Mouse (Mus musculus): Measurements from ENCODE around the gene Socs3. TPM values are rescaled to one million over a fixed set of nuclear protein-coding genes. Genes with fewer than 3 reads are reported as not detected.

Gene Socs3
- total RNA-seq, 2 experiments from 2014 or later, result 2.1 to 3.2 TPM

GRCm38 (mm10) chr11:117995661-117996060 is 25.8 kb upstream of the Socs3 start:
- no peak for DNase-seq (ENCODE audit: low spot score in 2 of 2)

GRCm38 (mm10) chr11:117995255-117995654 is 25.4 kb upstream of the Socs3 start:
- DNase-seq (ENCODE audit: low spot score in 2 of 2), result no peak

GRCm38 (mm10) chr11:117994250-117995057 is 24.6 kb upstream of the Socs3 start:
- no peak for DNase-seq (ENCODE audit: low spot score in 2 of 2)

GRCm38 (mm10) chr11:117993190-117994175 is 23.6 kb upstream of the Socs3 start:
- DNase-seq (ENCODE audit: low spot score in 2 of 2), result no peak

- no peak for DNase-seq (ENCODE audit: low spot score in 2 of 2)
These were observed 21.9 kb upstream of the Socs3 start for GRCm38 (mm10) chr11:117991502-117992470.

GRCm38 (mm10) chr11:117989926-117990325 is 20.1 kb upstream of the Socs3 start:
- no peak for DNase-seq (ENCODE audit: low spot score in 2 of 2)

GRCm38 (mm10) chr11:117989241-117989640 is 19.4 kb upstream of the Socs3 start:
- DNase-seq (ENCODE audit: low spot score in 2 of 2), result no peak

- DNase-seq (ENCODE audit: low spot score in 2 of 2), result no peak
These were observed 18.1 kb upstream of the Socs3 start for GRCm38 (mm10) chr11:117987968-117988367.

- DNase-seq (ENCODE audit: low spot score in 2 of 2), result no peak
These were observed 17.2 kb upstream of the Socs3 start for GRCm38 (mm10) chr11:117987032-117987451.

- DNase-seq (ENCODE audit: low spot score in 2 of 2), result peak; percentile 93 to 95
These were observed 16.5 kb upstream of the Socs3 start, which contains the start of gene Pgs1 for GRCm38 (mm10) chr11:117986126-117987031. Pgs1 (plus strand) TSS chr11:117986292.

- DNase-seq (ENCODE audit: low spot score in 2 of 2), result no peak
These were observed 13.9 kb upstream of the Socs3 start for GRCm38 (mm10) chr11:117983770-117984169.

- no peak for DNase-seq (ENCODE audit: low spot score in 2 of 2)
These were observed 12.6 kb upstream of the Socs3 start for GRCm38 (mm10) chr11:117982426-117982825.

GRCm38 (mm10) chr11:117979388-117979787 is 9.5 kb upstream of the Socs3 start:
- no peak for DNase-seq (ENCODE audit: low spot score in 2 of 2)

GRCm38 (mm10) chr11:117977694-117978360 is 8.0 kb upstream of the Socs3 start:
- DNase-seq (ENCODE audit: low spot score in 2 of 2), result no peak

GRCm38 (mm10) chr11:117976081-117976582 is 6.3 kb upstream of the Socs3 start:
- DNase-seq (ENCODE audit: low spot score in 2 of 2), result no peak

GRCm38 (mm10) chr11:117975211-117975967 is 5.5 kb upstream of the Socs3 start:
- DNase-seq (ENCODE audit: low spot score in 2 of 2), result no peak

- DNase-seq (ENCODE audit: low spot score in 2 of 2), result no peak
These were observed 4.7 kb upstream of the Socs3 start for GRCm38 (mm10) chr11:117974327-117975125.
